ENCODE assay signal across 8 mouse cellular contexts in genomic region chr6:118419050-118419920, GRCm38 (mm10). TPM values are rescaled to one million over a fixed set of nuclear protein-coding genes. Genes with fewer than 3 reads are reported as not detected.
A peak's percentile ranks its signal among the peaks of the same experiment; 100 is the strongest.
DNase-seq lines count a peak whose midpoint lies in the region; ATAC-seq and TF ChIP-seq lines count a peak whose summit lies in the region.

Bms1 (minus strand) TSS chr6:118419474.

- under 1% methylated on average over 67 of the region's 67 CpGs for WGBS in embryonic facial prominence, embryonic 13.5 days
- under 1% methylated on average over 67 of the region's 67 CpGs for WGBS in kidney, adult 2 months
- WGBS in limb, embryonic 12.5 days, result under 1% methylated on average over 67 of the region's 67 CpGs
- WGBS in midbrain, embryonic 15.5 days, result under 1% methylated on average over 67 of the region's 67 CpGs
- under 1% methylated on average over 67 of the region's 67 CpGs for WGBS in spleen, adult 2 months

- H3K36me3 ChIP-seq in embryonic facial prominence, embryonic 13.5 days, result peaks cover 30% of the 10 kb centered on the region
- H3K36me3 ChIP-seq in kidney, adult 2 months (ENCODE audit: control insufficient read depth, insufficient read depth, low read length), result no peaks in the 10 kb centered on the region; the same call in 1 of the 2 replicates
- H3K36me3 ChIP-seq in limb, embryonic 12.5 days, result peaks cover 31% of the 10 kb centered on the region
- H3K36me3 ChIP-seq in midbrain, embryonic 15.5 days (replicated peaks), result peaks cover 24% of the 10 kb centered on the region
- H3K36me3 ChIP-seq in spleen, adult 2 months (ENCODE audit: control insufficient read depth, insufficient read depth, low read length), result peaks cover 14% of the 10 kb centered on the region

- peak; percentile 96 for DNase-seq in 3134 (ENCODE audit: extremely low read depth, insufficient read length, low spot score)
- peak; percentile 93 to 94 for DNase-seq in adrenal gland, postnatal 36 days
- peak; percentile 97 for DNase-seq in heart, adult 18-20 months
- peak; percentile 97 for DNase-seq in kidney, adult 2 months
- DNase-seq in spleen, adult 2 months (ENCODE audit: low read depth in 1 of 2, low spot score in 2 of 2), result peak; percentile 87 to 95

- H3K4me2 ChIP-seq in embryonic facial prominence, embryonic 13.5 days, result peak within 1 kb of the TSS; percentile 69
- peak within 1 kb of the TSS; percentile 67 for H3K4me2 ChIP-seq in limb, embryonic 12.5 days
- H3K4me2 ChIP-seq in midbrain, embryonic 15.5 days, result peak within 1 kb of the TSS; percentile 67

- peak within 1 kb of the TSS; percentile 68 for H3K27ac ChIP-seq in embryonic facial prominence, embryonic 13.5 days
- peak within 1 kb of the TSS; percentile 64 for H3K27ac ChIP-seq in kidney, adult 2 months (ENCODE audit: insufficient read depth, low read depth, low read length)
- H3K27ac ChIP-seq in limb, embryonic 12.5 days, result peak within 1 kb of the TSS; percentile 72
- peak within 1 kb of the TSS; percentile 92 for H3K27ac ChIP-seq in midbrain, embryonic 15.5 days
- peak within 1 kb of the TSS; percentile 80 for H3K27ac ChIP-seq in spleen, adult 2 months (ENCODE audit: insufficient read depth, low read length)

- ATAC-seq in embryonic facial prominence, embryonic 13.5 days (ENCODE audit: insufficient number of reproducible peaks, insufficient read depth, low FRiP score, low TSS enrichment, low read depth), result peak; percentile 94
- peak; percentile 98 for ATAC-seq in limb, embryonic 12.5 days (ENCODE audit: insufficient number of reproducible peaks, insufficient read depth, low FRiP score, low TSS enrichment, low read depth)
- peak; percentile 98 for ATAC-seq in midbrain, embryonic 15.5 days (replicated peaks)

- peak; percentile 53 for TF ChIP-seq POLR2A in kidney, adult 2 months (IDR thresholded peaks at IDR 0.05; ENCODE audit: low read depth, low read length)
- TF ChIP-seq POLR2A in spleen, adult 2 months (IDR thresholded peaks at IDR 0.05; ENCODE audit: low read depth, low read length), result peak; percentile 58

- H3K4me1 ChIP-seq in embryonic facial prominence, embryonic 13.5 days, result peaks cover 11% of the 10 kb centered on the region
- H3K4me1 ChIP-seq in kidney, adult 2 months (ENCODE audit: control insufficient read depth, insufficient read depth, low read length), result no peaks in the 10 kb centered on the region; the same call in 1 of the 2 replicates
- peaks cover 7% of the 10 kb centered on the region for H3K4me1 ChIP-seq in limb, embryonic 12.5 days (replicated peaks)
- peaks cover 17% of the 10 kb centered on the region for H3K4me1 ChIP-seq in midbrain, embryonic 15.5 days
- peaks cover 2% of the 10 kb centered on the region; the same call in 1 of the 2 replicates for H3K4me1 ChIP-seq in spleen, adult 2 months (ENCODE audit: control insufficient read depth, insufficient read depth, insufficient read length)

- peak; percentile 86 for TF ChIP-seq CTCF in kidney, adult 2 months (conservative IDR thresholded peaks at IDR 0.05; ENCODE audit: insufficient read depth, insufficient read length, low read depth, low read length)
- TF ChIP-seq CTCF in spleen, adult 2 months (IDR thresholded peaks at IDR 0.05; ENCODE audit: extremely low read depth, insufficient read depth, insufficient read length, insufficient replicate concordance), result peak; percentile 91

- peak within 1 kb of the TSS; percentile 87 for H3K4me3 ChIP-seq in embryonic facial prominence, embryonic 13.5 days
- peak within 1 kb of the TSS; percentile 69 for H3K4me3 ChIP-seq in kidney, adult 2 months (ENCODE audit: insufficient read depth, low read depth, low read length)
- peak within 1 kb of the TSS; percentile 76 for H3K4me3 ChIP-seq in limb, embryonic 12.5 days (replicated peaks)
- peak within 1 kb of the TSS; percentile 82 for H3K4me3 ChIP-seq in midbrain, embryonic 15.5 days
- peak within 1 kb of the TSS; percentile 73 for H3K4me3 ChIP-seq in spleen, adult 2 months (ENCODE audit: extremely low read depth, insufficient read depth, insufficient read length)

- H3K27me3 ChIP-seq in embryonic facial prominence, embryonic 13.5 days, result no peaks in the 10 kb centered on the region
- no peaks in the 10 kb centered on the region for H3K27me3 ChIP-seq in kidney, adult 2 months (replicated peaks; ENCODE audit: control insufficient read depth, insufficient read depth, low read length)
- no peaks in the 10 kb centered on the region for H3K27me3 ChIP-seq in limb, embryonic 12.5 days
- no peaks in the 10 kb centered on the region for H3K27me3 ChIP-seq in midbrain, embryonic 15.5 days (replicated peaks)
- H3K27me3 ChIP-seq in spleen, adult 2 months (ENCODE audit: control insufficient read depth, insufficient read depth, low read length), result no peaks in the 10 kb centered on the region

- peak within 1 kb of the TSS; percentile 93 for H3K9ac ChIP-seq in embryonic facial prominence, embryonic 13.5 days
- H3K9ac ChIP-seq in limb, embryonic 12.5 days (replicated peaks), result peak within 1 kb of the TSS; percentile 75
- H3K9ac ChIP-seq in midbrain, embryonic 15.5 days, result peak within 1 kb of the TSS; percentile 77

- no peaks in the 10 kb centered on the region for H3K9me3 ChIP-seq in embryonic facial prominence, embryonic 13.5 days
- H3K9me3 ChIP-seq in limb, embryonic 12.5 days, result no peaks in the 10 kb centered on the region
- H3K9me3 ChIP-seq in midbrain, embryonic 15.5 days, result no peaks in the 10 kb centered on the region

RNA-seq across cellular contexts. Expression of gene Bms1, which starts in this region (rescaled TPM):
- 10 to 100 TPM; 30.7 to 32.9 TPM for total RNA-seq in adrenal gland, postnatal 36 days (2021)
- 35.7 and 40.8 TPM in 2 replicates for polyA plus RNA-seq in embryonic facial prominence, embryonic 13.5 days (2015; fragmentation: Nextera tagmentation; extraction: Ambion mirVana)
- total RNA-seq in heart, adult 18-20 months (2021), result 10 to 100 TPM; 19.6 to 22.6 TPM
- 3.6 and 4.8 TPM in 2 replicates for polyA plus RNA-seq in kidney, adult 2 months (2012; rRNA removed)
- polyA plus RNA-seq in limb, embryonic 12.5 days (2016; fragmentation: Nextera tagmentation; extraction: Ambion mirVana), result 52.0 and 52.1 TPM in 2 replicates
- 23.1 and 23.2 TPM in 2 replicates for polyA plus RNA-seq in midbrain, embryonic 15.5 days (2015; fragmentation: Nextera tagmentation; extraction: Ambion mirVana)
- polyA plus RNA-seq in spleen, adult 2 months (2012; rRNA removed), result 3.5 and 3.8 TPM in 2 replicates

Comparison
In these comparisons a context has a peak if more than half of its experiments do, and no peak if none do; other contexts are left out.
1. Peak in every context shown above with its lines: DNase-seq, ATAC-seq, H3K4me3 ChIP-seq and H3K27ac ChIP-seq.